Mouse (Mus musculus) kidney, postnatal 10 days (tissue): Measurements from ENCODE around the gene Ppp1r1c.

Experiments
- DNase-seq: peaks from one replicate; pipeline ENCODE4 v3.0.0; 2021; ENCODE audit warnings: mixed read lengths

Ppp1r1c gene

GRCm38 (mm10) chr2:79707575-79707974, at the start of gene Ppp1r1c:
TSS of gene Ppp1r1c (plus strand) at chr2:79707780.
- no peak for DNase-seq

- peak; percentile 70 for DNase-seq
Observed at GRCm38 (mm10) chr2:79660417-79661185, 47.0 kb upstream of the Ppp1r1c start.

- DNase-seq: no peak
Observed at GRCm38 (mm10) chr2:79661486-79662104, 46.0 kb upstream of the Ppp1r1c start.

- DNase-seq: peak; percentile 38
Observed at GRCm38 (mm10) chr2:79664532-79665286, 42.9 kb upstream of the Ppp1r1c start.

- DNase-seq: no peak
Observed at GRCm38 (mm10) chr2:79665492-79665891, 42.1 kb upstream of the Ppp1r1c start.

GRCm38 (mm10) chr2:79675266-79675665, 32.3 kb upstream of the Ppp1r1c start:
- no peak for DNase-seq

- DNase-seq: no peak
Observed at GRCm38 (mm10) chr2:79677663-79678257, 29.8 kb upstream of the Ppp1r1c start.

- no peak for DNase-seq
Observed at GRCm38 (mm10) chr2:79681672-79682071, 25.9 kb upstream of the Ppp1r1c start.

- DNase-seq: no peak
Observed at GRCm38 (mm10) chr2:79683258-79683657, 24.3 kb upstream of the Ppp1r1c start.

- no peak for DNase-seq
Observed at GRCm38 (mm10) chr2:79690838-79691237, 16.7 kb upstream of the Ppp1r1c start.

- no peak for DNase-seq
Observed at GRCm38 (mm10) chr2:79695190-79695589, 12.4 kb upstream of the Ppp1r1c start.

GRCm38 (mm10) chr2:79695939-79696338, 11.6 kb upstream of the Ppp1r1c start:
- DNase-seq: no peak

- DNase-seq: no peak
Observed at GRCm38 (mm10) chr2:79696478-79697230, 10.9 kb upstream of the Ppp1r1c start.

- no peak for DNase-seq
Observed at GRCm38 (mm10) chr2:79698166-79698565, 9.4 kb upstream of the Ppp1r1c start.

GRCm38 (mm10) chr2:79704773-79705172, 2.8 kb upstream of the Ppp1r1c start:
- no peak for DNase-seq

GRCm38 (mm10) chr2:79713662-79714091, 6.1 kb downstream of the Ppp1r1c start:
- DNase-seq: no peak

GRCm38 (mm10) chr2:79714745-79715144, 7.2 kb downstream of the Ppp1r1c start:
- DNase-seq: no peak

- DNase-seq: no peak
Observed at GRCm38 (mm10) chr2:79715925-79716324, 8.3 kb downstream of the Ppp1r1c start.

GRCm38 (mm10) chr2:79717846-79718245, 10.3 kb downstream of the Ppp1r1c start:
- DNase-seq: no peak

- no peak for DNase-seq
Observed at GRCm38 (mm10) chr2:79722415-79722814, 14.8 kb downstream of the Ppp1r1c start.

GRCm38 (mm10) chr2:79738958-79739357, 31.4 kb downstream of the Ppp1r1c start:
- peak; percentile 72 for DNase-seq

- DNase-seq: no peak
Observed at GRCm38 (mm10) chr2:79741966-79742365, 34.4 kb downstream of the Ppp1r1c start.
